Mouse (Mus musculus) effector memory CD4-positive, alpha-beta T cell, adult 5 months (primary cell): ENCODE data around the gene 2310057N15Rik. TPM values are rescaled to one million over a fixed set of nuclear protein-coding genes. Genes with fewer than 3 reads are reported as not detected.

Experiments used
- polyA plus RNA-seq: library from polyadenylated mRNA; unstranded; fragments of 100-300 nt; shearing (Covaris generic); gene quantifications from one replicate; pipeline ENCODE4 v1.2.1, GENCODE M21; 2017

The 2310057N15Rik gene
- not detected for polyA plus RNA-seq

GRCm38 (mm10) chr16:88774106-88774505, at the start of gene 2310057N15Rik:
2310057N15Rik (minus strand) TSS chr16:88774206.

GRCm38 (mm10) chr16:88820066-88820465, 46.1 kb upstream of the 2310057N15Rik start, which contains the start of gene Krtap15:
Krtap15 (plus strand) TSS chr16:88820215.

GRCm38 (mm10) chr16:88811827-88812226, 37.8 kb upstream of the 2310057N15Rik start, which contains the start of gene Gm20741:
Gm20741 (minus strand) TSS chr16:88812220.

GRCm38 (mm10) chr16:88777596-88777995, 3.6 kb upstream of the 2310057N15Rik start, which contains the start of gene Gm5965:
Gm5965 (plus strand) TSS chr16:88777896.

GRCm38 (mm10) chr16:88758547-88758946, 15.5 kb downstream of the 2310057N15Rik start, which contains the start of gene 2310034C09Rik:
2310034C09Rik (plus strand) TSS chr16:88758847.

GRCm38 (mm10) chr16:88751535-88751934, 22.5 kb downstream of the 2310057N15Rik start, which contains the start of gene Krtap13:
Krtap13 (minus strand) TSS chr16:88751635.

GRCm38 (mm10) chr16:88728812-88729275, 45.2 kb downstream of the 2310057N15Rik start, which contains the start of gene Krtap13-1:
Krtap13-1 (plus strand) TSS chr16:88728862.

Other genes starting within 250 kb of the 2310057N15Rik start
- 0.16 TPM for gene Cldn8, start 211.0 kb downstream of the 2310057N15Rik start, polyA plus RNA-seq
- gene Krtap24-1, start 161.9 kb downstream of the 2310057N15Rik start, polyA plus RNA-seq, result not detected
- not detected for gene 2310079G19Rik, start 146.5 kb downstream of the 2310057N15Rik start, polyA plus RNA-seq
- not detected for gene Krtap26-1, start 126.4 kb downstream of the 2310057N15Rik start, polyA plus RNA-seq
- gene Krtap27-1, start 102.5 kb downstream of the 2310057N15Rik start, polyA plus RNA-seq, result not detected
- not detected for gene 2310061N02Rik, start 66.2 kb downstream of the 2310057N15Rik start, polyA plus RNA-seq
- gene Krtap13-1, start 45.3 kb downstream of the 2310057N15Rik start, polyA plus RNA-seq, result not detected
- not detected for gene Krtap13, start 22.6 kb downstream of the 2310057N15Rik start, polyA plus RNA-seq
- gene 2310034C09Rik, start 15.4 kb downstream of the 2310057N15Rik start, polyA plus RNA-seq, result not detected
- not detected for gene Gm5965, start 3.7 kb upstream of the 2310057N15Rik start, polyA plus RNA-seq
- not detected for gene Gm20741, start 38.0 kb upstream of the 2310057N15Rik start, polyA plus RNA-seq
- gene Krtap15, start 46.0 kb upstream of the 2310057N15Rik start, polyA plus RNA-seq, result not detected
- not detected for gene Krtap14, start 51.9 kb upstream of the 2310057N15Rik start, polyA plus RNA-seq
- not detected for gene Krtap19-1, start 95.2 kb upstream of the 2310057N15Rik start, polyA plus RNA-seq
- not detected for gene Krtap19-2, start 100.1 kb upstream of the 2310057N15Rik start, polyA plus RNA-seq
- not detected for gene Krtap19-3, start 103.8 kb upstream of the 2310057N15Rik start, polyA plus RNA-seq
- gene Krtap19-4, start 110.9 kb upstream of the 2310057N15Rik start, polyA plus RNA-seq, result not detected
- gene Krtap19-5, start 122.3 kb upstream of the 2310057N15Rik start, polyA plus RNA-seq, result not detected
- gene Krtap19-9b, start 158.1 kb upstream of the 2310057N15Rik start, polyA plus RNA-seq, result not detected
- gene Krtap16-3, start 188.7 kb upstream of the 2310057N15Rik start, polyA plus RNA-seq, result not detected
- gene Krtap22-2, start 236.6 kb upstream of the 2310057N15Rik start, polyA plus RNA-seq, result not detected
- gene Gm10229, start 241.1 kb upstream of the 2310057N15Rik start, polyA plus RNA-seq, result not detected